Mouse (Mus musculus) heart, postnatal 36 days (tissue): ENCODE results near the gene Hfe2. TPM values are rescaled to one million over a fixed set of nuclear protein-coding genes. Genes with fewer than 3 reads are reported as not detected.

Experiments used
- DNase-seq, 2 experiments: peaks; one replicate each; pipeline ENCODE4 v3.0.0; 2021 to 2022
- intact Hi-C: fragments of 180-260 bp; cut with DNase I; formaldehyde crosslinking; loops from one replicate; pipeline ENCODE4 v1.15.1; 2025
- total RNA-seq, 2 experiments: library from RNA; stranded (reverse); gene quantifications; 2 replicates each; pipeline ENCODE4 v1.2.3; 2021

Gene Hfe2
- total RNA-seq, 2 experiments from 2014 or later: 261 to 293 TPM

DNA sequence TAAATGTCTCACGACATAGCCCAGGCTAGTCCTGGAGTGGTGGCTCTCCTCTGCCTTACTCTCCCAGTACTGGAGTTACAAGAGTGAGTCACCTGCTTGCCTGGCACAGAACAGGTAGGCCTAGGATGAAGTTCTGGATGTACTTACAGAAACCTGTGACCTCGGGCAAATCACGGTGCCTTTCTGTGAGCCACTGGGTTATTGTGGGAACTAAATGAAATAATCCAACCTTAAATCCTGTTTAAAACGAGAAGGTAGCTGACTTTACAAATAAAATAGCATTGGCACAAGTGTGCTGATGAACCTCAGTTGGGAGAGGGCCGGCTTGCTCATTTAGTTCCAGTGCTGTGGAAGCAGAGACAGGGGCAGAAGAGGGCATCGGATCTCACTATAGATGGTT lies 29.3 kb downstream of the Hfe2 start:
- intact Hi-C loops: no loop called here
- DNase-seq: peak in 1 of 2 experiments; percentile 16

DNA sequence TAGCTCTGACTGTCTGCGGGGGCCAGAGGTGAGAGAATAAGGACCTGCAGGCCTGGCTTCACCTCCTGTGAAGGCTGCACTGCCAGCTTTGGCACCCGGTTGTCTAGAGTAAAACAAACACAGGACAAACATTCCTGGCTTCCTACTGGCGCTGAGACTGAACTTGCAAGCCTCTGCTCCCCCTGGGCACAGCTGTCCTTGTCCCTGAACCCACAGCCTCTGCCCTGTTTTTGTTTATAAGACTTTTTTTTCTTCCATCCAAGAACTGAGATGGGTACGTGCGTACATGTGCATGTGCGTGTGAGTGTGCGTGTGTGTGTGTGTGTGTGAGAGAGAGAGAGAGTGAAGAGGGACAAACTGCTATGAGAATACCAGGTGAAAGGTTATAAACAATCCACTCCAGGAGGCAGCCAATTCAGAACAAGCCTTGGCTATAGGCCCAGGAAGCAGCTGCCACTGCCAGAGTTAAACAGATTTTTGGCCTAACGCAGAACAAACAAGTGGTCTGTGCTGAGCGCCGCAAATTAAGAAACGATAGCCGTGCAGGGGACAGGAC lies 30.1 kb downstream of the Hfe2 start:
- intact Hi-C loops: no loop called here
- DNase-seq: peak; percentile 83 to 90

DNA sequence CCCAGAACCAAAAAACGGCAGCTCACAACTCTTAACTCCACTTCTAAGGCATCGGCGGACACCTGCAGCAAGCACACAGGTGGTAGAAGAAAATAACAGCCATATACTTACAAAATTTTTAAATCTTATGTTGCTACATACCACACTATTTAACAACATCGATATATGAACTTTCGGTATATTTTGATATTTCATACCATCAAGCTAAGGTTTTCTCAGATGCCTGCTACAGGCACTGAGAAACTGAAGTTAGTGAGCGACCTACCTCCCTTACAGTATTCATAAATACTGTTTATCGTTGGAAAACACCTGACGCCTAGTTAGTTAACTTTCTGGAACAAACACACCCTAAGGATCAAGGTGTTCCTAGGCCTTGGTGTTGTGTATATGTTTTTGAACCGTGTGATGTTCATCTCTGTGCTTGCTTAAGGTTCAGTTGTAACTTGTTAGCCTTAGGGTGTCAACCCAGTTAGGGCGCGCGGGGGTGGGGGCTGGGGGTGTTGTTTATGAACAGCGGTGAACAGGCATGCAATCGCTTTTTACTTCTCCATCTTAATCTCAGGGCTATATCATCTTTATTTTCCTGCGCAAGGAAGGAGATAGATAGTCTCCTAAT lies 31.1 kb downstream of the Hfe2 start:
- peak in 1 of 2 experiments; percentile 44 for DNase-seq
- intact Hi-C loops: no loop called here

DNA sequence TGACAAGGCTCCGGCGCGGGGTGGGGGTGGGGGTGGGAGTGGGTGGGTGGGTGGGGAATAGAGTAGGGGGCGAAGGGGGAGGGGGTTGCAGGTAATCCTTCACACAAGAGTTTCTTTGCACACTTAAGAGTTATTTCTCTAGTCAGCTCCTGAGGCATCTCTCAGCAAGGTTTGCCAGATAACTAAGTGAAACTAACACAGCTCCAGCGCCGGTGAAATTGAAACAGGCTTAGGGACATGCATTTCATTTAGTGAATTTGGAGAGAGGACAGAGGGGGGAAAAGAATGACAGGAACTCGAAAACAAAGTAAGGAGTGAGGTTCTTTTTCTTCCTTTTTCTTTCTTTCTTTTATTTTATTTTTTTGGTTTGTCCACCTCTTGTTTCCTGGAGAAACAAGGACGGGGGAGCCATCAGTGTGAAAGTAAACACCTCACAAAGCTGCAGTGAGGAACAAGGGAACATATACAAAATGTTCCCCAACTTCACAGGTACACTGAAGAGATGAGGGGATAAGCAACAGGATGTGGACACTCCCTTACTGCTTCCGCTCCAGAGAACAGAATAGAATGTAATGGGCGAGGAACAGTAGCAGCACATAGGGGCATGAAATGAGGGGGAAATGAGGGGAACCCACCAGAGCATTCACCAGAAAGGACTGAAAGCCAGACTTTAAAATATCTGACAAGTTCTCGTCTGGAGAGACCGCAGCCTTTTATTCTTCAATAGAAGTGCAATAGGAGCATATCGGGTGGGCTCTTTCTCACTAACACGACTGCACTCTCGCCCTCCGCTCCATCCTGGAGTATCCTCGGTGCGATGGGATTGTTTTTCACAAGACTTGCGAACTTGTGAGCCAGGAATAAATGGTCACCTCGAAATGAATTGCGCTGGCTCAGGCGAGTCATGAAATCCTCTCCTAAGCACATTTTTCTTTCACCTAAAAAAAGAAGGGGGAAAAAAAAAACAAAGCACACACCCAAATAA lies 32.0 kb downstream of the Hfe2 start:
- intact Hi-C loops: loop anchor here (1.0 kb wide), 1 partner anchor 19 kb away; the partner anchor contains the start of gene Gm16253
- DNase-seq: peak; percentile 32 to 51

DNA sequence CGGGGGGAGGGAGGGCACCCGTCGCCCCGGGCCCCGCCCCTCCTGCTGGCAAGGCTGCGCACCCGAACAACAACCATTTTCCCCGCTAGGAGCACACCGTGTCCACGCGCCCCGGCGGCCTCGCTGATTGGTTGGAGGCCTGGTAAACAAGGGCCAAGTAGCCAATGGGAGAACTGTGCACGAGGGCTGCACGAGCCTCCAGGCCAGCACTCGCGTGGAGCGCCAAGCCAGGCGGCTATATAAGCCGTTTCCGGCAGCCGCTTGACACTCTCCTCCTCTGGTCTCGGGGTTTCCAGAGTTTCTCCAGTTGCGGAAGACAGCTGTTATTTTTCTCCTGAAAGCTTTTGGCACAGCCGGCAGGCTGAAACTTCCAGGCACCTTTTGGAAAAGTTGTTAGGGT lies 32.7 kb downstream of the Hfe2 start, which contains the start of gene Txnip:
Gene Txnip (plus strand): TSS at position 264 of the 400 bp plus-strand sequence.
- intact Hi-C loops: loop anchor here (1.0 kb wide), 1 partner anchor 19 kb away; the partner anchor contains the start of gene Gm16253
- DNase-seq: peak; percentile 100

DNA sequence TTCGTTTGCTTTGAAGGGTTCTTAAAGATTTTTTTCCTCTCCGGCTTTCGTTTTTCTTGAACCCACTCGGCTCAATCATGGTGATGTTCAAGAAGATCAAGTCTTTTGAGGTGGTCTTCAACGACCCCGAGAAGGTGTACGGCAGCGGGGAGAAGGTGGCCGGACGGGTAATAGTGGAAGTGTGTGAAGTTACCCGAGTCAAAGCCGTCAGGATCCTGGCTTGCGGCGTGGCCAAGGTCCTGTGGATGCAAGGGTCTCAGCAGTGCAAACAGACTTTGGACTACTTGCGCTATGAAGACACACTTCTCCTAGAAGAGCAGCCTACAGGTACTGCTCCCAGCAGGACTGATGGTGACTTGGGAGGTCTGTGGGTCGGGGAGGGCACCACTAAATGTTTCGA lies 33.2 kb downstream of the Hfe2 start:
- DNase-seq: peak in 1 of 2 experiments; percentile 66
- intact Hi-C loops: no loop called here

DNA sequence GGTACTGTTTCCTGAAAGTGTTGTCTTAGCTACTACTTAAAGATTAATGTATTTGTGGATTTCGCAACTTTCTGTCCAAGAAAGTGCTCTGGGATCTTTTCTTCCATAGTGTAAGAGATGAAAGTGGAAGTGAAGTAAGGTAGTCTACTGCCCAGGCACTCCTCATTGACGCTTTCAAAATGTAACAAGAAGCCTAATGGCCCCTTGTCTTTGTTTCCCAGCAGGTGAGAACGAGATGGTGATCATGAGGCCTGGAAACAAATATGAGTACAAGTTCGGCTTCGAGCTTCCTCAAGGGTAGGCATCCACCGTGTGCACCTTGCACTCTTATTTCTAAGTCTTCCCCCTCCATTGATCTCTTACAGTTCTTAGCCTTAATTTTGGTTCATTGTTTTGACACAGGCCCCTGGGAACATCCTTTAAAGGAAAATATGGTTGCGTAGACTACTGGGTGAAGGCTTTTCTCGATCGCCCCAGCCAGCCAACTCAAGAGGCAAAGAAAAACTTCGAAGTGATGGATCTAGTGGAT lies 33.8 kb downstream of the Hfe2 start:
- DNase-seq: peak; percentile 32 to 46
- intact Hi-C loops: no loop called here

DNA sequence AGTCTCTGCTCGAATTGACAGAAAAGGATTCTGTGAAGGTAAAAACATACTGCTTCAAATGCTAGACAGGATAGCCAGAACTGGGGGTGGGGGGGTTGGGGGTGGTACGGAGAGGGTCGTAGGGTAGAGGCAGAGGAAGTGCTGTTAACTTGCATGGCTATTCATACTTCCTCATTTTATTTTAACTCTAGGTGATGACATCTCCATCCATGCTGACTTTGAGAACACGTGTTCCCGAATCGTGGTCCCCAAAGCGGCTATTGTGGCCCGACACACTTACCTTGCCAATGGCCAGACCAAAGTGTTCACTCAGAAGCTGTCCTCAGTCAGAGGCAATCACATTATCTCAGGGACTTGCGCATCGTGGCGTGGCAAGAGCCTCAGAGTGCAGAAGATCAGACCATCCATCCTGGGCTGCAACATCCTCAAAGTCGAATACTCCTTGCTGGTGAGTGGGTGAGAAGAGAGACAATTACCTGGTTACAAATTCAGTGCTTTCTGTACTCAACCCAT lies 34.5 kb downstream of the Hfe2 start:
- DNase-seq: peak in 1 of 2 experiments; percentile 61
- intact Hi-C loops: no loop called here

DNA sequence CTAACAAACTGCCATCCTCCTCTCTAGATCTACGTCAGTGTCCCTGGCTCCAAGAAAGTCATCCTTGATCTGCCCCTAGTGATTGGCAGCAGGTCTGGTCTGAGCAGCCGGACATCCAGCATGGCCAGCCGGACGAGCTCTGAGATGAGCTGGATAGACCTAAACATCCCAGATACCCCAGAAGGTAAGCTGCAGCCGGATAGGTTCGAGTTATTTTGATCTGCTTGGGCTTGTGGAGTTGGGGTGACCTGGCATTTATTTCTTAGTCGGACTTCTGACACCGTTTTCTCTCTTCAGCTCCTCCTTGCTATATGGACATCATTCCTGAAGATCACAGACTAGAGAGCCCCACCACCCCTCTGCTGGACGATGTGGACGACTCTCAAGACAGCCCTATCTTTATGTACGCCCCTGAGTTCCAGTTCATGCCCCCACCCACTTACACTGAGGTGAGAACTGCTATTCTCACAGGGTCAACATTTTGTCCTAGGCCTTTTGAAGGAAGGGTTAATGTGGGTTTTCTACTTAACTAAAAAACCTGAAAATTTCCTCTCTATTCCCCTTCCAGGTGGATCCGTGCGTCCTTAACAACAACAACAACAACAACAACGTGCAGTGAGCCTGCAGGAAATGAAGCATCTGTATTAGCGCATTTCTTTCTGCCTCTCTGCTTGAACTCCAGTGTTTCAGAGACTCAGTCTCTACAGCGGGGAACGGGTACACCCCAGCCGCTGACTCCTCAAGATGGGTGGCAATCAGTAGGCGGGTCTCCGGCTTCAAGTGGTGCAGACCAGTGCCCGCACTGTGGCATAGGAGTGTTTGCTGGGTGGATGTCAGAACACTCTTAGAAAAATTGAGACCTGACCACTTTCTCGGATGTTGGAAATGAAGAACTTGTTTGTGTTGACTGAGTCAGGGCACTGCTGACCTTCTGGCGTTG lies 35.2 kb downstream of the Hfe2 start:
- intact Hi-C loops: no loop called here

DNA sequence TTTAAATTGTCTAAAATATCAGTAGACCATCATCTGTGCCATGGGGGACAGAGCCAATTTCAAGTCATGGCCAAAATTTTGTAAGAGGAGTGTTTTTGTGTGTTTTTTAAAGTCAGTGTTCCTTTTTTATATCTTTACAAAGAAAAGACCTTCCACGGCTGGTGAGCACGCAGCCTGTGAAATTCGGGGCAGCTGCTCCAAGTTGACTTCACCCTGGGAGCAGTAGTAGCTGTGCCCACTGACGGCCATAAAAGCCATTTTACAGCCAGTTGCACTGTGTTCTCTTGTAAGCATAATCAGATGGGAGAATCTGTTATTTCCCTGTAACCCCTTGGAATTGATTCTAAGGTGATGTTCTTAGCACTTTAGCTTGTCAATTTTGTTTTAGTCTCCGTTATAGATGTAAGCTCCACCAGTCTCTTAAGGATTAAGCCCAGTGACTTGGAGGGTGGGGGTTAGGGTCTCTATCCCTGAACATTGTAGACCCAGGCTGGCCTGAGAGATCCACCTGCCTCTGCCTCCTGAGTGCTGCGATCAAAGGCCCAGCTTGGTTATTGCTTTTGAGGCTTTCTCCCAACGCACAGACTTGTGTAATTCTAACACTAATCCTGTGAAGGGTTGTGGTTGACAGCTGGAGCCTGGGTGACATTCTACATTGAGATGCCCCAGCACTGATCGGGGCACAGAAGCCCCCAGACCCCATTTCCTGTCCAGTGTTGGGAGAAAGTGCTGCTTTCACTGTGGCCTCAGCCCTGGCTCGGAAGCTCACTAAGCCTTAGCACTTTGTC lies 36.1 kb downstream of the Hfe2 start:
- peak; percentile 41 to 69 for DNase-seq
- intact Hi-C loops: no loop called here

More for the DNA sequence above, 35.2 kb downstream of the Hfe2 start:
- DNase-seq: peak; percentile 45 to 73

DNA sequence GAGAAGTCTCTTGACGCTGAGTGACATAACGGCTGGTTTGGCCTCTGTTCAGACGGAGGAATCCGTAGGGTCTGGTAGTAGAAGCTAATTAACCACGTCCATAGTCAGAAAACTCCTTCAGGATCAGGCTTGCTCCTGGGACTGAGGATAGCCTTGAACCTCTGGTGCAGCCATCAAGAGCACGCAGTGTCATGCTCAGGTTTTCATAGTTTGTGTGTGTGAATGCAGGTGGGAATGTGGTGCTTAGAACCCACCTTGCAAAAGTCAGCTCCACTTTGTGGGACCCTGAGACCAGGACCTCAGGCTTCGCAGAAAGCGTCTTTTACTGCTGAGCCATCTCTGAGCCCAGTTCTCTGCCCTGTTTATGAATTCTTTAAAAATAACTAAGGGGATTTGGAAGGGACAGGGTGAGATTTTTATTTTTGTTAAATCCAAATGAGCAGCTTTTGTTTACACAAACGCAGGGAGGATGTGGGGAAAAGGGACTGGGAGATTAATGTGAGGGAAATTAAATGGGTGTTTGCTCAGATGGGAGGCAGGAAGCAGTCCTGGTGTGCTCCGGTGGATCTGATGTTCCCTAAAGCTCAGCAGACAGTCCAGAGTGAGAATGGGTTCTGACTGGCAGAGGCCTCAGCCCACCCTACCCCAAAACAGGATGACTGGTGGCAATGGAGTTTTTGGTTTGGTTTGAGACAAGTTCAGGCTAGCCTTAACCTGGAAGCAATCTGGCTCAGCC lies 37.1 kb downstream of the Hfe2 start:
- intact Hi-C loops: no loop called here
- DNase-seq: peak; percentile 44 to 73

DNA sequence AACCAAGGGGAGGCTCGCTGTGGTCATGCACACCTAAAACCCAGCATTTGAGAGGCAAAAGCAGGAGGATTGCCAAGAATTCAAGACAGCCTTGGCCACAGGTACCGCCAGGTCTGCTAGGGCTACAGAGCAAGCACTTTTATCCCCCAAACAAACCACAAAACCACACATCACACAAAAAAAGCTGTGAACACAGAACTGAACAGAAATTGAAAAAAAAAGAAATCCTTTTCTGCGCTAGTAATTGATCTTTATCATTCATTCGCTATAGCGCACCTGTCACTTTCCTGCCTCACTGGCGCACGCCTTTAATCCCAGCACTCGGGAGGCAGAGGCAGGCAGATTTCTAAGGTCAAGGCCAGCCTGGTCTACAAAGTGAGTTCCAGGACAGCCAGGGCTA lies 38.3 kb downstream of the Hfe2 start:
- intact Hi-C loops: no loop called here

DNA sequence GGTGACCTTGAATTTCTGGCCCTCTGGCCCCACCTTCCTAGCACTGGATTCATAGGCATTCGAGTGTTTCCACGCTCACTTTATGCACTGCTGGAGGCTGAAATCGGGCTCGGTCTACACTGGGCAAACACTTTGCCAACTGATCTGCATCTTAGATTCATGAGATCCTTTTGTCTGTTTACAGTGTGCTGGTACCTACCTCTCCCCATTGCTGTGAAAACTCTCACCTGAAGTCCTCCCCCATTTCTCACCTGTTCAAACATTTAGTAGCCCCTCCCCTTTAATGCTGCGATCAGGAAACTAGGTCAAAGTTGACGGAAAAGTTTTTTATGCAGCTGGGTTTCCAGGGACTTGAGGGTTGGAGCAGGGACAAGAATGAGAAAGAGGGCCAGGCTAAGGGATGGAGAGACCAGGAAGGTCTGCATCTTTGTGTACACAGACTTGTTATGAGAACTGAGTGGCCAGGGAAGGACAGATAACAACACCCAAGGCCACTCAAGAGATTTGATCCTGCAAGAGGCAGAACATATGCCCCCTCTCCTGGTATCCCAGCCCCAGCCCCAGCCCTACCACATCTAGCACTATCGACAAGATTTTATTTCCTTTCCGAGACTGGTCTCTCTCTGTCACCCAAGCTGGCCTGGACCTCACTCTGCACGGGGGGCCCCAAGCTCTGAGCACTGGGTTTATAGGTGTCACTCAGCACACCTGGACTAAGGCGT lies 39.1 kb downstream of the Hfe2 start:
- intact Hi-C loops: loop anchor here (1.0 kb wide), 1 partner anchor 12 kb away; the partner anchor contains the start of gene Gm16253

More for the DNA sequence above, 38.3 kb downstream of the Hfe2 start:
- DNase-seq: peak; percentile 14 to 39

DNA sequence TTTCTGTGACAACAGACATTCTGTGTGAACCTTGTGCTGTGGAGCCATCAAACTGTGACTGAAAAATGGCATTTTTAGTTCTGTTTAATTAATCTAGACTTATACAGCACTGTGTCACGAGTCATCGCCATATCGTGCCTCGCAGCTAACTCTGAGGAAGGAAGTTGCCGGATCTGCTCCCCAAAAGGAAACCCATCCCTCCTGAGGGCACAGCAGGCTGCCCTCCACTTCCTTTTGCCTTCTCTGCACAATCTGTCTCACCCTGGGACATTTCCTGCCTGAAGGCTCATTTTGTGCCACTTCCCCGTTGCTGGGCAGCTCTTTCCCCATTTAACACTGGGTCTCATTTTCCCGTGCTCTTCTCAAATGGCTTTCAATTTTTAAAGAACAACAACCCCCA lies 39.7 kb downstream of the Hfe2 start:
- intact Hi-C loops: loop anchor here (1.0 kb wide), 1 partner anchor 12 kb away; the partner anchor contains the start of gene Gm16253
- peak in 1 of 2 experiments; percentile 62 for DNase-seq

More for the DNA sequence above, 39.1 kb downstream of the Hfe2 start:
- peak; percentile 51 to 68 for DNase-seq

DNA sequence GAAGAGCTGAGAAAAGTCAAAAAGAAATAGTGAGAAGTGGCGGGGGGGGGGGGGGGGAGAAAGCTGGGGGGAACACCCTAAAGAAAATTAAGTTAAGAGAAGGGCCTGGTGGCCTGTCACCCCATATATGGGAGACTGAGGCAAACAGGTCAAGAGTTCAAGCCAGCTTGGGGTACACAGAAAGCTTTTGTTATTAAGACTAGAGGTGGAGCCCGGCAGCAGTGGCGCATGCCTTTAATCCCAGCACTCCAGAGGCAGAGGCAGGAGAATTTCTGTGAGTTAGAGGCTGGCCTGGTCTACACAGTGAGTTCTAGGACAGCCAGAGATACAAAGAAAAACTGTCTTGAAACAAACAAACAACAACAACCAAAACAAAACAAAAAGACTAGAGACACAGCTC lies 40.1 kb downstream of the Hfe2 start:
- intact Hi-C loops: no loop called here
- DNase-seq: peak; percentile 10 to 25

DNA sequence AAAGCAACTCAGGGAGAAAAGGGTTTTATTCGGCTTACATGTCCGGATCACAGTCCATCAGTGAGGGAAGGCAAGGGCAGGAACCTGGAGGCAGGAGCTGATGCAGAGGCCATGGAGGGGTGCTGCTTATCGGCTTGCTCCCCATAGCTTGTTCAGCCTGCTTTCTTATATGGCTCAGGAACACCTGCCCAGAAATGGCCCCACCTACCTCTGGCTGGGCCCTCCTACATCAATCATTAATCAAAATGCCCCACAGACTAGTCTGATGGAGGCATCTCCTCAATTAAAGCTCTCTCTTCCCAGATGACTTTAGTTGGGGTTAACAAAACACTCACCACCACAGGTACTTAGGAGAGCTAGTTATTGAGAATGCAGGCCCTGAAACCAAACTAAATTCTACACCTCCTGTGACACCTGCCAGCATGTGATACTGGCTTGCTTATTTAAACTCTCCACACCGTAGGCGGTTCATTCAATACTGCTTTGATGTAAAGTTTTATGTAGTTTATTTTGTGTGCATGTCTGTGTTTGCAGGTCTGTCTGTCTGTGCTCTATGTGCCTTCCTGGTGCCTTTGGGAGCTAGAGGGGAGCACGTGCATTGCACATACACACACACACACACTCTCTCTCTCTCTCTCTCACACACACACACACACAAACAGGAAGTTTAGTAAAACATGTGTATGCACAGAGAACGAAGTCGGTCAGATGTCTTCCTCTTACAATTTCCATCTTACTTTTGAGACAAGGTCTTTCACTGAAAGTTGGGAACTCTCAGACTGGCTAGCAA lies 41.9 kb downstream of the Hfe2 start:
- intact Hi-C loops: no loop called here
- peak in 1 of 2 experiments; percentile 8 for DNase-seq
